Mouse (Mus musculus) left cerebral cortex, postnatal 36 days (tissue): ENCODE measurements around the gene Gm5773. TPM values are rescaled to one million over a fixed set of nuclear protein-coding genes. Genes with fewer than 3 reads are reported as not detected.
"Not testable (repeated sequence)": the region's sequence is repeated elsewhere in the genome, so short reads cannot be mapped to it uniquely, and the experiment has no call there.

Experiments
- DNase-seq, 2 experiments: peaks; one replicate each; pipeline ENCODE4 v3.0.0; 2021 to 2022; ENCODE audit warnings: low spot score in 2 of 2, mixed read lengths in 1 of 2
- intact Hi-C: fragments of 180-260 bp; cut with DNase I; formaldehyde crosslinking; loops from one replicate; pipeline ENCODE4 v1.15.1; 2025
- total RNA-seq, 2 experiments: library from RNA; stranded (reverse); gene quantifications; 2 replicates each; pipeline ENCODE4 v1.2.3; 2021

The Gm5773 gene
- not detected for total RNA-seq

DNA sequence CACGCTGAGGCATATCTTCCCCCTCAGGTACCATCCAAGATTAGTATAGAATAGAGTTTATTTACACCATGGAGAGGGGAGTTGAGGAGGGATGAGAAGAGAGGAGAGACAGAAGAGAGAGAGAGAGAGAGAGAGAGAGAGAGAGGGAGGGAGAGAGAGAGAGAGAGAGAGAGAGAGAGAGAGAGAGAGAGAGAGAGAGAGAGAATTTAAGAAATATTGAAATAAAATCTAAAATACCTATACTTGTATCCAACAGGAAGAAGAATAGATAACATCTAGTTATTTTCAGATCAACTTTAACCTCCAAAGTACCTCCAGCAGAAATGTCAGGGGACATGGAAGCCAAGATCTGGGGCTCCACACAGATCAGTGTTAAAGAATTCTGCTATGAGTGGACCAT, at the start of gene Gm5773:
TSS of gene Gm5773 (plus strand) at position 301 of the 400 bp plus-strand sequence.
- intact Hi-C loops, result not testable (repeated sequence)

DNA sequence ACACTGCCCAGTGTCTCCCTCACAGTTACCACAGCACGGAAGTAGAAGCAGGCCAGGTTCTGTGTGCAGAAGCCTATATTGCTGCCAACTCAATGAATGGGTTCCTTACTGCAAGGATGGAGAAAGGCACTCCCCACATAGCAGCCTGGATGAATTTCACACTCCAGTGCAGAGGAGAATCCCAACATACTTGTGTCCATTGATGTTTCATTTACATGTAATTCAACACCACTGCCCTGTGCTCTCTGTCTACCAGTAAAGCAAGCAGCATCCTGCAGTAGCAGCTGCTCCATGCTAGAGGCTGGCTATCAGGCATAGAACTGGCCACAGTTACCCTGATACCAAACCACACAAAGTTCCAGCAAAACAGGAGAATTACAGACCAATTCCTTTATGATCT, 27.3 kb upstream of the Gm5773 start:
- DNase-seq, intact Hi-C loops: not testable (repeated sequence)

More for the DNA sequence above, at the start of gene Gm5773:
- DNase-seq, result not testable (repeated sequence)

DNA sequence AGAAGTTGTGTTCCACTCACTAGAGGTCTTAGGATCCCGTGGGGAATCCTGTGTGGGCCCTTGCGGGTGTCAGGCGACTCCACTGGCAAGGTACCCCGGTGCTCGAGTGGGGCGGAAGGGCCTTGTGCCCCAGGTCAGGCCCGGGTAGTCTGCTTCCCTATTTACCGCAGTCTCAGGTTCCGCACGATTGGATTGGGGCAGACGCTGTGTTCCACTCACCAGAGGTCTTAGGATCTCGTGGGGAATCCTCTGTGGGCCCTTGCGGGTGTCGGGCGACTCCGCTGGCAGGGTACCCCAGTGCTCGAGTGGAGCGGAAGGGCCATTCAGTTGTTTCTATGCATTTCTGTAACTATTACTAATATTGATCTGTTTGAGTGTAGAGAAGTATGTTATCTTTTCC, 18.8 kb upstream of the Gm5773 start:
- DNase-seq, intact Hi-C loops: not testable (repeated sequence)

DNA sequence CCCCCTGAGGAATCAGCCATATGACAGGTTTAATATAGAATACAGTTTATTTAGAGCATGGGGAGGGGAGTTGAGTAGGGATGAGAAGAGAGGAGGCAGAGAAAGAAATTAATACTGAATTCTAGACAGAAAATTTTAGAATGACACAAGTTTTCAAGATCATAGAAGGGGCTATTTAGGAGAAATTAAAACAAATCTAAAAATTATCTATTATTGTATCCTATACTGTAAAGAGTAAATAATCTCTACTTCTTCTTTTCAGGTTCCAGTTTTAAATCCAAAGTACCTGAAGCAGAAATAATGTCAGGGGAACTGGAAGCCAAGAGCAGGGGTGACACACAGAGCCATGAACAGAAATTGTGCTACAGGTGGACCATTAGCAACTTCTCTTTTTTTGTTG, 23.3 kb downstream of the Gm5773 start, which contains the start of gene Tdpoz4:
TSS of gene Tdpoz4 (plus strand) at position 301 of the 400 bp plus-strand sequence.
- intact Hi-C loops, DNase-seq: not testable (repeated sequence)

DNA sequence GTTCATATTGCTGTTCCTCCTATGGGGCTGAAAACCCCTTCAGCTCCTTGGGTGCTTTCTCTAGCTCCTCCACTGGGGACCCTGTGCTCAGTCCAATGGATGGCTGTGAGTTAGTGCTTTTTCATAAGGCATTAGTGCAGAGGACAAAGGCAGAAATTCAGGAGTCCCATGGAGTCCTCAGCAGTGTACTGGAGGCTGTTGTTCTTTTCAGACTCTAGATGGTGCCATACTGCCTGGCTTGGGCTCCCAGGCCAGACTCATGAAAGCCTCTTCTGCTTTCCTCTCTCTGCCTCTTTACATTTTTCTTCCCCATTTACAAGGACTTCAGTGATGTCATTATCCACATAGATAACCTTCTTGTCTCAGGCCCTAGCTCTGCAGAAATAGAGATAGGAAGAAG, 40.5 kb downstream of the Gm5773 start:
- intact Hi-C loops, result loop anchor here (5.0 kb wide), 1 partner anchor 201 kb away; no protein-coding TSS in a partner anchor
- not testable (repeated sequence) for DNase-seq

Other genes with a start within 250 kb of the Gm5773 start
- gene S100a10, start 217.9 kb upstream of the Gm5773 start, total RNA-seq, result 10 to 100 TPM; 32.5 to 40.0 TPM
- not detected for gene Tdpoz2, start 120.3 kb upstream of the Gm5773 start, total RNA-seq
- gene Tdpoz1, start 96.7 kb upstream of the Gm5773 start, total RNA-seq, result not detected
- not detected for gene Gm37596, start 79.9 kb upstream of the Gm5773 start, total RNA-seq
- gene Tdpoz4, start 23.4 kb downstream of the Gm5773 start, total RNA-seq, result not detected
- not detected for gene Tdpoz3, start 53.0 kb downstream of the Gm5773 start, total RNA-seq
- gene Gm9117, start 170.5 kb downstream of the Gm5773 start, total RNA-seq, result not detected
- gene Tdpoz5, start 188.3 kb downstream of the Gm5773 start, total RNA-seq, result not detected